Mouse (Mus musculus) neural tube, embryonic 10.5 days (tissue): Measurements from ENCODE around the gene Edc4.
A peak's percentile ranks its signal among the peaks of the same experiment; 100 is the strongest.

Experiments
- DNase-seq: peaks from one replicate; pipeline ENCODE4 v3.0.0-alpha.2; 2017; ENCODE audit warnings: low spot score; ENCODE audit errors: extremely low spot score

Edc4 gene

DNA sequence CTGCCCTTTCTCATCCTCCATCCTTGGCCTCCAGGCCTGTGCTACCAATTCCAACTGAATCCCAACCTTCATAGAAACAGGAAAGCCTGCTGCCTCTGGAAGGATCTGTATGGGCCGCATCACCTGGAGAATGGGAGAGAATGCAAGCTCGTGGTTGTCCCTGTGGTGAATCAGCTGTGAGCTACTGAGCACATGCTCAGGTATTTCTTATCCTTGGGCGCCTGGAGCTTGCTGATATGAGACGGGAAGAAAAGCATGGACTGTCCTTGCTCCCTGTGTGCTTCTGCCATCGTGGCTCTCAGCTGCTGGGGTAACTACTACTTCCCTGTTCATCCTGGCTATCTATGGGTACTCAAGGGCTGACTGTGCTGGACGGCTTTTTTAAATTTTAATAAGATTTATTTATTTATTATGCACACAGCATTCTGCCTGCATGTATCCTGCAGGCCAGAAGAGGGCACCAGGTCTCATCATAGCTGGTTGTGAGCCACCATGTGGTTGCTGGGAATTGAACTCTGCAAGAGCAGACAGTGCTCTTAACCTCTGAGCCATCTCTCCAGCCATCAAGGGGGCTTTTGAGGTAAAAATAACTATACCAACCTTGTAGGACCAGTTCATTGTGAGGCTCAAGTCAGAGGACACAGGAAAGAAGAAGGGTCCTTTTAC is 14.2 kb upstream of the Edc4 start:
- DNase-seq = no peak

DNA sequence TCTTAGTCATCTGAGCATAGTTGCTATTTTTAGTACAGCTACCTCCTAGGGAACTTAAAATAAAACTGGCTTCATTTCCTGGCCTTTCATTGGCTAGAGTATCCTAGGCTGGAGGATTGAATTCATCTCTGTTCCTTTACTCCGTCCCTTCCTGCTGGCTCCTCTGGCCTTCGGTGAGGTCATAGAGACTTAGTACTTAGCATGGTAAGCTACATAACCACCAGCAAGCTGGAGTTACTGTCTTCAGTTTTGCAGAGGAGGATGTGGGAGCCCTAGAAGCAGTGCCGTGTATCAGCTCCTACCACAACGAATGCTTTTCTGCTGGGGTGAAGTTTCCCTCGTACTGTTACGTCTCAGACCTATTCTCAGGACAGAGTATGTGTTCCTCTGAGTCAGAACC is 6.4 kb upstream of the Edc4 start:
- no peak for DNase-seq

DNA sequence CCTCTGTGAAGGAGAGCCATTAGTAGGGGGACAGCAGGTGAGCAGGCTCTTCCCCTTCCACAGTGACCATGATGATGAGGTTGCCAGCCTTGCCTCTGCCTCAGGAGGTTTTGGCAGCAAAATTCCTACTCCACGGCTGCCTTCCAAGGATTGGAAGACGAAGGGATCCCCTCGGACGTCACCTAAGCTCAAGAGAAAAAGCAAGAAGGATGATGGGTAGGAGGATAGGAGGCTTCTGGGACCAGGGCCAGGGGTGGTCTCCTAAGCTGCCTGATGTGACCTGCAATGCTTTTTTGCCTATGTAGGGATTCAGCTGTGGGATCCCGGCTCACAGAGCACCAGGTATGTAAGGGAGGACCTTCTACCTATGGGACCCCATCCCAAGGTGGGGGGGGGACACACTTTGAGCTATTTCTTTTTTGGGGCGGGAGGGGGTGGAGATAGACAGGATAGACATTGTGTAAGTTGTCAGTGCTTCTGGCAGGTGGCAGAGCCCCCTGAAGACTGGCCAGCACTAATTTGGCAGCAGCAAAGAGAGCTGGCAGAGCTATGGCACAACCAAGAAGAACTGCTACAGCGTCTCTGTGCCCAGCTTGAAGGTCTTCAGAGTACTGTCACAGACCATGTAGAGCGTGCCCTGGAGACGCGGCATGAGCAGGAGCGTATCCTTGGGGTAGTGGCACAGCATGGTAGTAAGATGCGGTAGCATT is 9.2 kb downstream of the Edc4 start:
- no peak for DNase-seq

DNA sequence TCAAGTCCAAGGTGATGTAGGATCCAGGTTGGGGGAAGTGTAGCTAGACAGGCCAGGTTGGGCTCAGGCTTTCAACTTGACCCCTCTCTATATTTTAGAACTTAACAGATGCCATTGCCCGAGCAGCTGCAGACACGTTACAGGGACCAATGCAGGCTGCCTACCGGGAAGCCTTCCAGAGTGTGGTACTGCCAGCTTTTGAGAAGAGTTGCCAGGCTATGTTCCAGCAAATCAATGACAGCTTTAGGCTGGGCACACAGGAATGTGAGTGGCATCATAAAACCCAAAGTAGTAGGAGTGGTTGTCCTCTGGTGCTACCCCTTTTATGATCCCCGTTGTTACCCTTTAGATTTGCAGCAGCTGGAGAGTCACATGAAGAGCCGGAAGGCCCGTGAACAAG is 10.2 kb downstream of the Edc4 start:
- no peak for DNase-seq

DNA sequence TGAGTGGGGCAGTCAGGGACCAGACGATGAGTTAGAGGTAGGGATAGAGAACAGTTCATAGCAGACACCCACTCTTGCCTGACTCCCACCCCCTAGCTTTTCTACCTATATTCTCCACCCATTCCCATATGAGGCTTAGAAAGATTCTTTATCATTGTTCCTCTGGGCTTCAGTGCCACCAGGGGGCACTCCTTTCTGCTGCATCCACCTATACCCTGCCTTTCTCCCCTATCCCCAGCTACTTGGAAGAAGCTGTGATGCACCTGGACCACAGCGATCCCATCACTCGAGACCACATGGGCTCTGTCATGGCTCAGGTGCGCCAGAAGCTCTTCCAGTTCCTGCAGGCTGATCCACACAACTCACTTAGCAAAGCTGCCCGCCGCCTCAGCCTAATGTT is 11.8 kb downstream of the Edc4 start:
- no peak for DNase-seq

DNA sequence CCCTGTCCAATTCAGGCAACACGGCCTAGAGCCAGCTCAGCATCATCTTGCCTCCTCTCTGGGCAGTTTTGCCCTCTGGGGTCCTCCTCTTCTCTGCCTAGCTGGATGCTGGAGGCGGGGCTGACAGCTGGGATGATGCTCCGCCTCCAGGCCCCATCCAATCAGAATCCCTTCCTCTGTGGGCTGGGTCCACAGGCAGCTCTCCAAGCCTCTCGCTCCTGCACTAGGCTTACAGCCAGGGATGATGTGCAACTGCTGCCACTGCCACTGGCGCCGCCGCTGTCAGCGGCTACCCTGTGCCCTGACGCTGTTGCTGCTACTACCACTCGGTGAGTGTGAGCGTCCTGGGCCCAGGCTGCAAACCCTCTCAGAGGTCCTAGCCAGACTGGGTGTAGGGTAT is 12.7 kb downstream of the Edc4 start, which contains the start of gene Nrn1l:
Gene Nrn1l, plus strand, starts transcription at position 229 of the 400 bp plus-strand sequence.
- peak; percentile 67 for DNase-seq

DNA sequence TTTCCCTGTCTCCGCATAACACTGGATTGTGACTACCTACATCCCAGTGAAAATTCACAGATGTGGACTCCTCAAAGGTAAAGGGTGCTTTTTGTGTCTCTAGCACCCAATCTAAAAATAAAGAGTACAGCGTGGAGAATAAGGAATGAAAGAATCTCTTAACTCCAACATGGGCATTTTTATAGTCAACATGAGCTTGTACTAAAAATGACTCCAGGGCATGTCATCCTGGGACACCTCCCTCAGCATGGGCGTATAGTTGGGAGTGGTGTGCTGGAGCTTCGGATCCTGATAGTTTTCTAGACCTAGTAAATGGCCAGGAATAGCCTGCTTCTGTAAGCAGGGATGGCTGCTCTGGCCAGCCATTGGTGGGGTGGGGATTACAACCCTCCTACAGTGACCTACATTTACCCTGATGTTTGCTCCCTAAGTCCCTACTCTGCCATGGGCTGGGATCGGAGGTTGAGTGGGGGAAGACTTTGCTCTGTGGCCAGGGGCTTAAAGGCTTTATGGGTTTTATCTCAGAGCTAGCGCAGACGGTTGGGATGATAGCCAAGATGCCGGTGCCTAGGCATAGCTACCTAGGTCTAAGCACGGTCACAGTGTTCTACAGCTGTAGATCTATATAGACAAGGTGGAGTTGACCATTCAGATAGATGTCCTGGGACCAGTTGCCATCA is 17.3 kb downstream of the Edc4 start:
- DNase-seq = no peak

DNA sequence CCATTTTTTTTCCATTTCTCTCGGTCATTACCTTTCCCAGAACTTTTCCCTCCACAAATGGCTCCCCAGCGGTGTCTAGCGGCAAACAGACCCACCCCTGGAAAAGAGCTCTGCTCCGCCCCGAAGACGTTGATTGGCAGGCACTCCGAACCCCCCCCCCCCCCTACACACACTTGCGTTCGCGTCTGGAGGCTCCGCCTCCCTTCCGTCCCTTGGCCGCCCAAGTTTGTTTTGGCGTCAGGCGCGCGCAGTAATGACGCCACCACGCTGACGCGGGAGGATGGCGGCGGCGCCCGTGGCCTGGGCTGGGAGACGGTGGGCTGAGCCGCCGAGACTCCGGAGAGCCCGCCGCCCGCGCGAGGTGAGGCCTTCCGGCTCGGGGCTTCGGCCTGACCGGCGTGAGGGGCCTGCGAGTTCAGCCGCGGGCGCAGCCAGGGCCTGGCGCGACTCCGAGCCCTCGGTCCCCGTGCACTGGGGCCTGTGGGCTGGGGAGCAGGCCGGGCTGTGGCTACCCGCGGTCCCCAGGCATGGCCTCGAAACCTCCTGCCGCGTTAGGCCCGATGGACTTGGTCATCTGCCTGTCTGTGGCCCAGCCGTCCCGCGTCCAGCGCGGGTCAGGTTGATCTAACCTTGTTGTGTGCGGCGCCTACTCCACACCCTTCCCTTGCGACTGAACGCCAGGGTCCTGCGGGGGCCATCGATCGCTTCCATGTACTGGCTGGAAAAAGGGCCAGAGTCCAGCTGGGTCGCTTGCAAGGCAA is 19.7 kb downstream of the Edc4 start, which contains the start of gene Pskh1:
Gene Pskh1, plus strand, starts transcription at position 262 of the 761 bp plus-strand sequence.
- DNase-seq = peak; percentile 97

DNA sequence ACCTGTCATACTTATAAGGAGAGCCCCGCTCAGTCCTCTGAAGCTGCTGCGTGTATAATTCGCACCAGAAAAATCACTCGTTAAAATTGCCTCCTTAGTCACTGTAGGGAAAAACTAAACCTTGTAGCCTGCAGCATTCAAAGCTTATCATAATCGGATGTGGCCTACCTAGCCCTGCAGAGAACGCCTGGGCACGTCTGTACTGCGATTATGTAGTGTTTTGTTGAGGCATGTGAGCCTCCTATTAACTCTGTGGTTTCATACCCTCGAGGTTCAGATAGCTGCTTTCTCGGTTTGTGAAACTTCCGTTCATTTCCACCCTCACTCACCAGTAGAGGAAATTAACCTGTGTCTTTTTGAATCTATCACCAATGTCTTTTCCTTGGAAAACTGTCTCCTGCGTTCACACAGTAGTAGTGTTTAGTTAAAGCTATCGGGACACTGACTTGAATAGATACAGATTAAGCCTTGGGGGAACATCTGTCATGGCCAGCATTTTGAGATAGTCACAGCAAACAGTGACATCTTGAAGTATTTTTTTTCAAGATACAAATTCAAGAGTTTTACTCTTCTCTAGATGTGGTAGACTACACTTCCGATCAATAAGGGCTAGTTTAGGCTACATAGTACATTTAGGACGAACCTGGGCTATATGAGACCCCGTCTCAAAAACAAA is 20.4 kb downstream of the Edc4 start:
- no peak for DNase-seq

DNA sequence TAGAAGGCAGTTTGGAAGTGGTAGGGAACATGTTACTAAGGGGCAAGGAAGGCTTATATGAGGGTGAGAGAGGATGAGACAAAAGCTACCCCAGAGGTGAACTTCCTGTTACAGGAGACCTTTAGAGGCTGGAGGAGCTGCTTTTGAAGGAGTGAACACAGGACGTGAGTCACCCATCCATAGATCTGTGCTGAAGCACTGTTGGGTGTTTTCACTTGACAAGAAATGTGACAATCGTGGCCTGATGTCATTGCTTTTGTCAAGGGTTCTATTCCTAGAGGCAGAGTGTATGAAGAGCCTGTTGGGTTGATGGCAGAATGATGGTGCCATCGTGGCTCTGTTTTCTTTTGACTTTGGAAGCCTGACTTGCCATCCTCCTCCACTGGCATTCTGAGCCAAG is 38.7 kb downstream of the Edc4 start:
- DNase-seq = no peak

DNA sequence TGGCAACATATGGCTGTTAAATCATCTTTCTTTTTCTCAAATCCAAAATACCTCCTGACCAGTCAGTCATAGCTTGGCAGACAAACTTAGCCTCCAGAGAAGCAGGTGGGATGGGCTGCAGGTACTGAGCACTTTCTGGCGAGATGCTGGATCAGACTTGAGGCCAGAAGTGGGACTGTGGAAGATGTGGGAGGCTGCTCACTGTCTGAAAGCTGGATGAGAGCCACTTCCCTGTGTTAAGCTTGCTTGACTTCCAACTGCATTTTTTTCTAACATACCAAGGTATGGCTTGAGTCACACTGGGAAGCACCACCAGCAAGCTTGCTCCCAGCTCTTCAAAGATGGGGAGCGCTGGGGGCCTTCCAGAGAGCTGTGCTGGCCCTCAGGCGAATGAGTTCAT is 44.4 kb downstream of the Edc4 start:
- no peak for DNase-seq

DNA sequence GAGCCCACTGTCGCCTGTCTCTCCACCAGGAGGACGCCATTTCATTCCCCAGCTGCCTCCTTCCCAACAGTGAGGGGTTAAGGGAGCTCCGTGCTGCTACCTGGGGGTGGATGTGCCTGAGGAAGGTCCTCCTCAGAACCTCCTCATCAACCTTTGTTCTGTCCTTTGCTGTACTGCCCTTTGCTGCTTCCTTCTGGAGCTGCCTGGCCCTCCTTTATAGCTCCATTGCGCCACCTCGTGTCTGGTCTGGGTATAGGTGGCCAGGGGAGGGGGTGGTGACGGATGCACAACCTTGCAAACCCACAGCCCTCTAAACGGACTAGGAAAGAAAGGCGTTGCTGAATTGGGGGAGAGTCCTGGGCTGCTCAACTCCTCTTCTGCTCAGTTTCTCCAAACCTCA is 49.9 kb downstream of the Edc4 start:
- DNase-seq = peak; percentile 86

DNA sequence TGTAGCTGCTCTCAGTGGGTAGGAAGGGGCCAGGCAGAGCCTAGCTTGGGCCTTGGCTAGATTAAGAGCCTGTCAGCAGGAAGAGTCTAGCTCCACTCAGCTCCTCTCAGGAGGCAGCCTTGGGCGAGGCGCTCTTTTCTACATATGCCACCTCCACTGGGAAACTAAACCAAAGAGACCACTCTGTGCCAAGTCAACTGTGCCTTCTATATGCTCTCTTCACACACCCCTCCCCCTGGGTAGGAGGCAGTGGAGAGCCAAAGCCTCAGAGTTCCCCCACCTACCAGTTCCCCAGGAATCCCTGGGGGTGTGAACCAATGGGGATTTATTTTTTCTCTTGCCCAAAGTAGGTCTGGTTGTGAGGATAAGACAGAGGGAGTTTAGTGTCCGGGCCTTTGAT is 50.6 kb downstream of the Edc4 start:
- no peak for DNase-seq

DNA sequence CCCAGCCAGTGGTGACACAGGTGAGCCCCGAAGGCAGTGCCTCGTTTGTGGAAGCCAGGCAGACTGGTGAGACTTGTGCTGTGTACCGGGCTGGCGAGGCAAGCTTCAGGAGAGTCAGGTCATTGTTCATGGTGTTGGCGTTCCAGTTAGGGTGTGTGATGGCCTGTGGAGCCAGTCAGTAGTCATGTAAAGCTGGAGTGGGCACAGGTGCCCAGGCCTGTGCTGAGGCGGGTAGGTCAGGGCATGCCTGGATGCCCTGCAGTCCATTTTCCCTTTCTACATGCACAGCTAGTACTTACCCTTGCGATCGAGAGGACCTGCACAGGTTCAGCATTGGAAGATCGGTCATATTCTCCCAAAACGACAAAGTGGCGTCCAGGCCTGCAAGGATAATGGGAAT is 51.8 kb downstream of the Edc4 start:
- DNase-seq = no peak

DNA sequence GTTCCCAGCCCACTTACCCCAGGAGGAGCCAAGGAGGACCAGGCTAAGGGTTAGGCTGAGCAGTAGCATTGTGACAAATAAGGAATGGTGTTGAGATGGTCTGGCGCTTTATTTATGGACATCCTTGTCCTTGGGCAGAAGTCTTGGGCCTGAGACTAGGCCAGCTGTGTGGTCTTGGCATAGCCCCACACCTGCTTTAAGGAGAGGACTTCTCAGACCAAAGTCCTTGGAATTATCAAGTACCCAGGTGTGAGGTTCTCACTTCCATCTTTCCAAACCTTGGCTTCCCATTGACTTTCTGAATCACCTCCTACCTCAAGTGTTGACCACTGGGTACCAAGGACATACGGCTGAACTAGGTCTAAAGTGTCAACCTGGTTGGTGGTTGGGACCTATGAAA is 53.1 kb downstream of the Edc4 start, which contains the start of gene Ctrl:
Gene Ctrl, minus strand, starts transcription at position 101 of the 400 bp plus-strand sequence.
- no peak for DNase-seq

DNA sequence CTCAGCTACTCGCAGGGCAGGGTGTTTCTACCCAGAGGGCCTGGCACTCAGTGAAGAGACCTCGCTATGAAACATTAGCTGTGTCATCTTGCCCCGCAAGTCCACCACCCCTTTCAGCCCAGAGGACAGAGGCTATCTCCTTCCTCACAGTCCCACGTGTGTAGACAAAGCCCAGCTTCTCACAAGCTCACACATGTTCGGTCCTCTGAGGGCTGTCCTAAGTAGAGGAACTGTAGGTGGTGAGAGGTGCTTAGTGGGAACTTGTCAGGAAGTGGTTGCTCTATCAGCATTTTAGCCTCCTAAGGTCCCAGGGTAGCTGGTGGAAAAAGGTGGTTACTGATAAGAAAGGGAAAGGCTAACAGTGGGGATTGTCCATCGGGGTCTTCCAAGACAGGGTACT is 54.4 kb downstream of the Edc4 start:
- DNase-seq = no peak

DNA sequence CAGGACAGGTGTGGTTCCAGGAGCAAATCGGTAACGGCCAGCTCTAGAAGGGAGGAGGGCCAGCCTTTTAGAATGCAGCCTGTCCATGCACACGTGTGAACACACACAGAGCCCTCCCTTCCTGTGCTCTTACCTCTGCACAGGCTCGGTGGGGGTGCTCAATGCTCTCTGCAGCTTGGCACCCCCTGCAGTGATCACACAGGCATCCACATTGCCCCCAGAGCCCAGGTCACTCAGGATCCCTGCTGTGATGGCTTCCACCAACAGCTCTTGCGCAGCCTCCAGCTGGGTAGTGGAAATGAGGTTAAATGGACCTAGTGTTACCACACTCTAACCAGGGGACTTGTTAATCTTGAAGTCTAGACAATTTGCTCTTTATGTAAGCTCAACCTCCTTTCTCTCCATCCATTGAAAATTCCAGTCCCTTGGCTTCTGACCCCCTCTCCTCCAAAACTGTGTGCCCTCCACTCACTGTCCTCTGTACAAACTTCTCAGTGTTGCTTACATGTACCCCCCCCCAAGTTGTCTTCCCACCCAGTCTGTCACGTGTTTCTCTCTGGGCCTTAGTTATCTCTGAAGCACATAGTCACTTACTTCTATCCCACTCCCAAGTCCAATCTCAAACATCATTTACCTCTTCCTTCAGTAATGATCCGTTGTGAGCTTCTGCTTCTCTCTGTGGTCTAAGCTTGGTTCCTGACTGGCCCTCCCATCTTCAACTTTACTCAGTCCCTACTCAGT is 55.4 kb downstream of the Edc4 start:
- DNase-seq = no peak

DNA sequence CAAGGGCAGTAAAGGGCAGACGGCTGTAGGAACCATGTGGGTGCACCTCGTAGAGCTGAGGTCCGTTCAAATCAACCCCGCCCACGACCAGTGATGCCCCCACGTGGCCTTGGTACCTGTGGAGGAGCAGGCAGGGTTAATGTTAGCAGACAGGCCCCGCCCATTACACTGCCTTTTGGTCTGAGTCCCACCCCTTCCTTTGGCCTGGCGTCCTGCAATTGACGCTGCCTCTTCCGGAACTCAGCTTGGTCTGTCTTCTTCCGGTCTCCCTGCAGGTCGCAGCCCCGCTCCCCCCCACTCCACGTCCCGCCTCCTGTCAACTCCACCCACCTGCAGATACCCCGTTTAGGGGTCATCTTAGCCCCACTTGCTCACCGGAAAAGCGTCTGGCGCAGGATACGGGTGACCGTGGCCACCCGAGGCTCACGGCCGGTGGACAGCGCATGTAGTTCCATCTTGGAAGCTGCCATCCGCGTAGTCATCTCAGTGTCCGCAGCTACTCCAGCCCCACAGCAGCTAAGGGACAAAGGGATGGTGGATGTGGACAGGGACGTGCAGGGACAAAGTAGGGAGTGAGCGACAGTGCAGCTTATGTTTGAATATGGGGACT is 56.3 kb downstream of the Edc4 start:
- DNase-seq = peak; percentile 86

DNA sequence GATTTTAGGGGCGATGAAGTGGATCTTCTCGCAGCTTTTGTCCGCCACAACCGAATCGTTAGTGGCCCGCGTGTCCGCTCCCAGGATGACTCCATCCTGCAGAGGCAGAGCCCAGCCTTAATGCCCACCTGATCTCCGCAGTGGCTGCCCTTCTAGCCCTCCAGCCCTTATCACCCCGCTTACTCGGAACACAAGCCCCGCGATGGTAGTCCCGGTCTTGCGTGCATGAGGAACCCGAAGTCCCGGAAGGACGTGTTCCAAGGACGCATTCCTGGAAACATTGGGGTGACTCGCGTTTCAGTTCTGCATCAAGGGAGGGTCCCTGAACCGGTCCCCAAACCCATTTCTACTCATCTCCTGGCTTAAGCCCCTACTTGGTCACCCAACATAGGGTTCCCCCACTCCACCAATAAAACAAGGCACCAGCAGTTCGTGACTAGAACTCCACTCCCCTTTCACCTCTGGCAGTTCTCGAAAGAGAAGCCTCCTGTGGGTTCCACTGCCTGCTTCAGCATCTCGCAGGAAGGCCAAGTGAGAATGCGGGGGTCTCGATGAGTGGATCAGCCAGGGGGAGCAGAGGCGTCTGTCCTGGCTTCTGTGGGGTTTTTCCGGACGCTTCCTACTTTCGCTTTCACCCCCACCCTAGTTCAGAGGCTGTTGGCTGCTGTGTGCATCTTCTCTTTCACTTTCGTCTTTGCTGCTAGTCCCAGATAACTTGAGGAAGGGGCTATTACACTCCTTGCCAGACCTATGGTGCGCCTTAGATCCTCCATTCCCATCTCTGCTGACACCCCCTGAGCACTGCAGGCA is 57.0 kb downstream of the Edc4 start:
- no peak for DNase-seq
